Comparison of ENCODE assay signal across 8 mouse cellular contexts in genomic region chr12:17576041-17576440, GRCm38 (mm10). TPM values are rescaled to one million over a fixed set of nuclear protein-coding genes. Genes with fewer than 3 reads are reported as not detected.
DNase-seq lines count a peak whose midpoint lies in the region; ATAC-seq lines count a peak whose summit lies in the region.

No protein-coding gene starts in this region.

- no peaks in the 10 kb centered on the region for H3K9me3 ChIP-seq in hindbrain, embryonic 10.5 days
- H3K9me3 ChIP-seq in hindbrain, embryonic 12.5 days (replicated peaks), result no peaks in the 10 kb centered on the region
- H3K9me3 ChIP-seq in hindbrain, embryonic 16.5 days (ENCODE audit: control insufficient read depth, low read length), result no peaks in the 10 kb centered on the region

- H3K4me3 ChIP-seq in hindbrain, embryonic 10.5 days, result no peak overlapping the region
- no peak overlapping the region for H3K4me3 ChIP-seq in hindbrain, embryonic 12.5 days
- no peak overlapping the region for H3K4me3 ChIP-seq in hindbrain, embryonic 16.5 days (ENCODE audit: low read length)

- DNase-seq in hindbrain, embryonic 10.5 days (ENCODE audit: low spot score), result peak; percentile 17
- peak; percentile 56 for DNase-seq in fibroblast of lung, adult 2 months (ENCODE audit: low read depth)
- DNase-seq in lung, postnatal 10 days, result peak; percentile 82
- no peak for DNase-seq in layer of hippocampus, postnatal 25 days (ENCODE audit: extremely low spot score in 1 of 2, low spot score in 1 of 2)
- DNase-seq in thymus, postnatal 0 days (ENCODE audit: low spot score), result no peak

- WGBS in hindbrain, embryonic 10.5 days, result 8% methylated on average over 6 of the region's 6 CpGs
- 7% methylated on average over 6 of the region's 6 CpGs for WGBS in hindbrain, embryonic 12.5 days
- WGBS in hindbrain, embryonic 16.5 days, result 4% methylated on average over 6 of the region's 6 CpGs

- H3K9ac ChIP-seq in hindbrain, embryonic 12.5 days, result no peak overlapping the region
- H3K9ac ChIP-seq in hindbrain, embryonic 16.5 days (ENCODE audit: low read depth, low read length), result peak overlapping the region; percentile 36

- H3K4me2 ChIP-seq in hindbrain, embryonic 12.5 days (replicated peaks), result no peak overlapping the region
- H3K4me2 ChIP-seq in hindbrain, embryonic 16.5 days (ENCODE audit: low read length), result no peak overlapping the region

- peaks cover 17% of the 10 kb centered on the region for H3K27me3 ChIP-seq in hindbrain, embryonic 10.5 days (ENCODE audit: insufficient read depth, poor library complexity, severe bottlenecking)
- 0 out of 2 replicates have a peak, but pooled peaks cover 3% of the 10 kb centered on the region for H3K27me3 ChIP-seq in hindbrain, embryonic 12.5 days
- peaks cover 2% of the 10 kb centered on the region; the same call in 1 of the 2 replicates for H3K27me3 ChIP-seq in hindbrain, embryonic 16.5 days (replicated peaks; ENCODE audit: control insufficient read depth, insufficient read depth, low read length)

- no peaks in the 10 kb centered on the region for H3K36me3 ChIP-seq in hindbrain, embryonic 10.5 days
- H3K36me3 ChIP-seq in hindbrain, embryonic 12.5 days, result no peaks in the 10 kb centered on the region
- H3K36me3 ChIP-seq in hindbrain, embryonic 16.5 days (ENCODE audit: control insufficient read depth, insufficient read depth, low read length), result no peaks in the 10 kb centered on the region

- ATAC-seq in hindbrain, embryonic 12.5 days (ENCODE audit: low FRiP score), result no peak
- ATAC-seq in hindbrain, embryonic 16.5 days, result peak; percentile 71
- no peak for ATAC-seq in inflammation-experienced regulatory T-cells, adult 6 months

- H3K4me1 ChIP-seq in hindbrain, embryonic 10.5 days (replicated peaks), result peaks cover 12% of the 10 kb centered on the region
- H3K4me1 ChIP-seq in hindbrain, embryonic 12.5 days, result 0 out of 2 replicates have a peak, but pooled peaks cover 2% of the 10 kb centered on the region
- peaks cover 3% of the 10 kb centered on the region; the same call in 1 of the 2 replicates for H3K4me1 ChIP-seq in hindbrain, embryonic 16.5 days (ENCODE audit: control insufficient read depth, insufficient read depth, low read depth, low read length)

- H3K27ac ChIP-seq in hindbrain, embryonic 10.5 days, result peak overlapping the region; percentile 60
- no peak overlapping the region for H3K27ac ChIP-seq in hindbrain, embryonic 12.5 days
- no peak overlapping the region for H3K27ac ChIP-seq in hindbrain, embryonic 16.5 days (ENCODE audit: low read depth, low read length)

RNA-seq across cellular contexts. Expression of gene Odc1, which starts 31.4 kb away (rescaled TPM):
- polyA plus RNA-seq in hindbrain, embryonic 10.5 days (2016; fragmentation: Nextera tagmentation; extraction: Ambion mirVana), result 274 and 286 TPM in 2 replicates
- polyA plus RNA-seq in hindbrain, embryonic 12.5 days (2016; fragmentation: Nextera tagmentation; extraction: Ambion mirVana), result 237 and 240 TPM in 2 replicates
- polyA plus RNA-seq in hindbrain, embryonic 16.5 days (2015; fragmentation: Nextera tagmentation; extraction: Ambion mirVana), result 116 and 124 TPM in 2 replicates
- 10 to 100 TPM; 15.3 to 37.6 (median 24.0) TPM for polyA plus RNA-seq in inflammation-experienced regulatory T-cells, adult 6 months (2017; shearing (Covaris generic))
- total RNA-seq in layer of hippocampus, postnatal 25 days (2021), result 10 to 100 TPM; 71.6 to 84.0 TPM
- 101 and 116 TPM in 2 replicates for polyA plus RNA-seq in thymus, postnatal 0 days (2015; fragmentation: Nextera tagmentation; extraction: Ambion mirVana)

Comparison
In these comparisons a context has a peak if more than half of its experiments do, and no peak if none do; other contexts are left out.
1. DNase-seq: peak in hindbrain, embryonic 10.5 days (single experiment), fibroblast of lung, adult 2 months (single experiment) and lung, postnatal 10 days (single experiment); none in layer of hippocampus, postnatal 25 days (0 of 2) and thymus, postnatal 0 days (single experiment).